Mouse (Mus musculus) embryonic facial prominence, embryonic 11.5 days (tissue): Measurements from ENCODE around the gene Wfdc6a. TPM values are rescaled to one million over a fixed set of nuclear protein-coding genes. Genes with fewer than 3 reads are reported as not detected.
"Not testable (repeated sequence)": the region's sequence is repeated elsewhere in the genome, so short reads cannot be mapped to it uniquely, and the experiment has no call there.

ENCODE experiments used
- ATAC-seq: fragments of 200-750 bp; cut with Nextera tagmentation; replicated peaks from 2 replicates; pipeline ENCODE4 v1.8.0; 2017; ENCODE audit warnings: low read depth; ENCODE audit not compliant: insufficient number of reproducible peaks, low FRiP score, low TSS enrichment
- DNase-seq: peaks from one replicate; pipeline ENCODE4 v3.0.0-alpha.2; 2015; ENCODE audit warnings: low spot score
- H3K27ac ChIP-seq: fragments of 300-500 bp; sonication (generic); replicated peaks from 2 replicates; pipeline ENCODE4 v1.5.1; 2014; ENCODE audit warnings: mild to moderate bottlenecking, low read depth, low read length, control low read depth
- H3K27me3 ChIP-seq: fragments of 300-500 bp; sonication (generic); 2 replicates; pipeline ENCODE4 v1.6.1; 2014; ENCODE audit warnings: mild to moderate bottlenecking, low read length, moderate library complexity, mixed read lengths; ENCODE audit not compliant: control insufficient read depth, insufficient read depth
- H3K36me3 ChIP-seq: fragments of 300-500 bp; sonication (generic); replicated peaks from 2 replicates; pipeline ENCODE4 v1.6.1; 2014; ENCODE audit warnings: low read depth, mild to moderate bottlenecking, low read length, moderate library complexity, mixed read lengths; ENCODE audit not compliant: control insufficient read depth, insufficient read depth
- H3K4me1 ChIP-seq: fragments of 300-500 bp; sonication (generic); 2 replicates; pipeline ENCODE4 v1.6.1; 2014; ENCODE audit warnings: low read length, mixed read lengths; ENCODE audit not compliant: control insufficient read depth, insufficient read depth
- H3K4me2 ChIP-seq: fragments of 300-500 bp; sonication (generic); 2 replicates; pipeline ENCODE4 v1.6.1; 2014; ENCODE audit warnings: low read depth, mild to moderate bottlenecking, control low read depth, low read length, moderate library complexity
- H3K4me3 ChIP-seq: fragments of 300-500 bp; sonication (generic); 2 replicates; pipeline ENCODE4 v1.5.1; 2014; ENCODE audit warnings: low read depth, low read length, control low read depth
- H3K9ac ChIP-seq: fragments of 300-500 bp; sonication (generic); replicated peaks from 2 replicates; pipeline ENCODE4 v1.6.1; 2014; ENCODE audit warnings: mild to moderate bottlenecking, control low read depth, low read length
- H3K9me3 ChIP-seq: fragments of 300-500 bp; sonication (generic); replicated peaks from 2 replicates; pipeline ENCODE4 v1.6.1; 2016; ENCODE audit warnings: mild to moderate bottlenecking, low read length, inconsistent platforms, mixed read lengths; ENCODE audit not compliant: control insufficient read depth
- WGBS: fragments of 180-500 bp; shearing (Covaris S2); extraction: QIAGEN DNeasy Blood & Tissue Kit; methylation state at CpG from one replicate; pipeline ENCODE4 v1.1.7; 2014; 5-methylcytosine and 5-hydroxymethylcytosine counted together
- polyA plus RNA-seq: library from polyadenylated mRNA; unstranded; fragments of >200 nt; fragmentation: Nextera tagmentation; extraction: Ambion mirVana; gene quantifications from 2 replicates; pipeline ENCODE4 v1.2.1, GENCODE M21; 2014

Wfdc6a gene
- polyA plus RNA-seq: not detected in 2 replicates

DNA sequence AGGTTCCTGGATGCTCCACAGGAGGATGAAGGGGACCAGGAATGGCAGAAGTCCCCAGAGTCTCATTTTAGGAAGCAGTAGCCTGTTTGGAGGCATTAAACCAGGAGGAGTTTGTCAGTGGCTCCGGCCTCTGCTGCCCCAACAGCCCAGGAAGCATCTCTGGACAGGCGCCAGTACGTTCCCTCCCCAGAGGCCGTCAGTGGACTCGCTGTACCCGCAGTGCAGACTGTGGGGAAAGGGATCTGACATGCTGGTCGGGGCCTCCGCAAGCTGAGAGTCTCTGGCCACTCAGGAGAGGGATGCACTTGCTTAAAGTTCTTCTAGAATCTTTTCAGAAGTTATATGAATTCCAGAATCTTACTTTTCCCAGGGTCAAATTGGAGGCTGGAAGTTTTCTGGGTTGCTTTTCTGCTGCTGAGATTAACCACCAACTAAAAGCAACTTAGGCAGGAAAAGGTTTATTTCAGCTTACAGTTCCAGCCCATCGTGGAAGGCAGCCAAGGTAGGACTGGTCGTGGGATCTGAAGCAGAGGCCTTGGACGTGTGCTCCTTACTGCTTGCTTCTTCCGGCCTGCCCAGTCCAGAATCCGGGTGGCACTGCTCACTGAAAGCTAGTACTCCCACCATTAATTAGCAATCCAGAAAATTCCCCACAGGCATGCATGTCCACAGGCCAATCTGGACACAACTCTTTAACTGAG is at the start of gene Wfdc6a:
Gene Wfdc6a (minus strand): TSS at position 423 of the 701 bp plus-strand sequence.
- H3K36me3 ChIP-seq, H3K27me3 ChIP-seq, ATAC-seq, H3K9me3 ChIP-seq, H3K4me1 ChIP-seq, H3K27ac ChIP-seq, H3K4me2 ChIP-seq, H3K9ac ChIP-seq, H3K4me3 ChIP-seq, DNase-seq: not testable (repeated sequence)
- WGBS: 67% methylated on average over 13 of the region's 13 CpGs

DNA sequence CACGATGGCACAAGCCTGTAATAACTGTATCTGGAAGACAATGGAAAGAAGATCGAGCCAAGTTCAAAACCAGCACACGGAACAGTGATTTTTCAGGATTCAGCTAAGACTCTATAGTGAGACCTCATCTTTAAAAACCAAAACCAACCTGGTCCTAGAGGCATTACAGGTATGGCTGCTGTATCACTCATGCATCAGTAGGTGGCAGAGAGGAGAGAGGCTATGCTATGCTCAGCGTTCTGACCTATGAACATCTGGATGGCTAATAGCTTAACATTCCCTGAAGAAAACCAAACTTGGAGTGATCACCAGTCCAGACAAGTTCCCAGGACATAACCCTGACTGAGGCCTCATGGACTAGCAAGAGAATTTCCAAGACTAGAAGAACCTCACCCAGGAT is 36.5 kb upstream of the Wfdc6a start:
- Histone ChIP-seq H3K9me3 (no peaks in the 10 kb centered on the region), H3K9ac (no peak overlapping the region), H3K4me1 (no peaks in the 10 kb centered on the region), H3K4me2 (no peak overlapping the region), H3K36me3 (no peaks in the 10 kb centered on the region), H3K4me3 (no peak overlapping the region), H3K27me3 (no peaks in the 10 kb centered on the region), H3K27ac (no peak overlapping the region)
- no peak for ATAC-seq
- 80% methylated on average over 4 of the region's 4 CpGs for WGBS
- DNase-seq: no peak

DNA sequence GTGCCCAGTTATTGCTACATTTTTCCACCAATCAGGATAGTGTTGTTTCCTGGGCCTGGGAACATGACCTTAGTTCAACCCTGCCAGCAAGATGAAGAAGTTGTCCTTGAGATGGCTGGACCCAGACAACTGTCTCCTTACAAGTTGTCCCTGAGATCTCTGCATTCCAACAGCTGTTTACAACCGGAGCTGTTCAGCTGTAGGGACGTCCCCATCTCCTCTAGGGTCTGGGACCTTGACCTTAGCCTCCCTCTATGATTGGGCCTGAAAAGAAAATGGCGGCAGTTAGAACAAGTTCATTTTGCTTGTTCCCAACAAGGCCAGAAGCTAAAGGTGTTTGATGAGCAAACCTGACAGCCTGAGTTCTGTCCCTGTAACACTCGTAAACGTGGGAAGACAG is 33.8 kb upstream of the Wfdc6a start:
- H3K27me3 ChIP-seq: no peaks in the 10 kb centered on the region
- H3K9me3 ChIP-seq: no peaks in the 10 kb centered on the region
- DNase-seq (no peak), ATAC-seq (no peak)
- H3K4me1 ChIP-seq: no peaks in the 10 kb centered on the region
- no peak overlapping the region for H3K4me3 ChIP-seq
- no peak overlapping the region for H3K27ac ChIP-seq
- H3K9ac ChIP-seq: no peak overlapping the region
- no peaks in the 10 kb centered on the region for H3K36me3 ChIP-seq
- WGBS: 57% methylated on average over 5 of the region's 5 CpGs
- no peak overlapping the region for H3K4me2 ChIP-seq

DNA sequence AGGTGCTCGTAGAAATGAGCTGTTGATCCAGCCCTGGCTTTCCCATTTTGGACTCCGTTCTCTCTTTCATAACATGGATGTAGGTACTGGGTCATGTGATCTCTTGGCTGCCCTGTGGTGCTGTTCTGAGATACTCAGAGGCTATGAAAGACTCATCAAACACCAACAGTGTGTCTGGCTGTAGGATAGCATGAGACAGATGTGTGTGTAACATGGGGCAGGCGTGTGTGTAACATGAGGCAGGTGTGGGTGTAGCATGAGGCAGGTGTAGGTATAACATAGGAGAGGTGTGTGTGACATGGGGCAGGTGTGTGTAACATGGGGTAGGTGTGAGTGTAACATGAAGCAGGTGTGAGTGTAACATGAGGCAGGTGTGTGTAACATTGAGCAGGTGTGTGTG is 30.1 kb upstream of the Wfdc6a start:
- H3K4me1 ChIP-seq: no peaks in the 10 kb centered on the region
- H3K9ac ChIP-seq: no peak overlapping the region
- DNase-seq: no peak
- H3K4me3 ChIP-seq: no peak overlapping the region
- no peak for ATAC-seq
- no peaks in the 10 kb centered on the region for H3K36me3 ChIP-seq
- no peak overlapping the region for H3K27ac ChIP-seq
- no peaks in the 10 kb centered on the region for H3K9me3 ChIP-seq
- no peak overlapping the region for H3K4me2 ChIP-seq
- H3K27me3 ChIP-seq: no peaks in the 10 kb centered on the region
- 88% methylated on average over 3 of the region's 3 CpGs for WGBS

DNA sequence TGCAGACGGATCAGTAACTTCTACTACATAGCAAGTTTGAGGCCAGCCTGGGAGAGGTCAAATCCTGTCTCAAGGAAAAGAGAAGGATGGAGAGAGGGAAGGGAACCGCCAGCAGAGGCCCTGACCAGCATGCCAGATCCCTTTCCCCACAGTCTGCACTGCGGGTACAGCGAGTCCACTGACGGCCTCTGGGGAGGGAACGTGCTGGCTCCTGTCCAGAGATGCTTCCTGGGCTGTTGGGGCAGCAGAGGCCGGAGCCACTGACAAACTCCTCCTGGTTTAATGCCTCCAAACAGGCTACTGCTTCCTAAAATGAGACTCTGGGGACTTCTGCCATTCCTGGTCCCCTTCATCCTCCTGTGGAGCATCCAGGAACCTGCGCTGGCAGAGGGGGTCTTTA is 28.2 kb upstream of the Wfdc6a start, which contains the start of the genes Wfdc6b and Wfdc8:
Gene Wfdc6b (plus strand): TSS at position 52 of the 400 bp plus-strand sequence.
Gene Wfdc8 (minus strand): TSS at position 156 of the 400 bp plus-strand sequence.
- not testable (repeated sequence) for H3K9me3 ChIP-seq, H3K4me1 ChIP-seq, H3K4me2 ChIP-seq, DNase-seq, H3K36me3 ChIP-seq, ATAC-seq, H3K27ac ChIP-seq, H3K9ac ChIP-seq, H3K27me3 ChIP-seq, H3K4me3 ChIP-seq
- 63% methylated on average over 8 of the region's 8 CpGs for WGBS

DNA sequence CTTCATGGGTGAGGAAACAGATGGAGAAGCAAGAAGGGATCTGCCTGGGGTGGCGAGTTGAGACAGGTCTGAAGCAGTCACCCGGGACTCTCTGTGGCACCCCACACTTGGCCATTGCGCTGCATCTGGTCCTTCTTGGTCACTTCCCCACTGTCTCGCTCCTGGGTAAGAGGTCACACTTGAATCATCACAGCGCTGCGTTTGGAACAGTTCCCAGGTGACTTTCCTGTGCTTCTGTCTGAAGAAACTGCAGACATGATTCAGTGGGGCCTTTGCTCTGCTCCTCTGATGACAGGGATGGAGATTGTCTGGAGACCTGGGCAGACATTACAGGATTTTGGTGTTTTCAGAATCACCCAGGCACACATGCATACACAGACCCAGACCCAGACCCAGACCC is 23.5 kb upstream of the Wfdc6a start:
- Histone ChIP-seq H3K4me1 (no peaks in the 10 kb centered on the region), H3K36me3 (no peaks in the 10 kb centered on the region), H3K9me3 (no peaks in the 10 kb centered on the region), H3K27me3 (no peaks in the 10 kb centered on the region), H3K4me3 (no peak overlapping the region), H3K9ac (no peak overlapping the region), H3K4me2 (no peak overlapping the region), H3K27ac (no peak overlapping the region)
- ATAC-seq (no peak), DNase-seq (no peak)
- WGBS: 79% methylated on average over 6 of the region's 6 CpGs

DNA sequence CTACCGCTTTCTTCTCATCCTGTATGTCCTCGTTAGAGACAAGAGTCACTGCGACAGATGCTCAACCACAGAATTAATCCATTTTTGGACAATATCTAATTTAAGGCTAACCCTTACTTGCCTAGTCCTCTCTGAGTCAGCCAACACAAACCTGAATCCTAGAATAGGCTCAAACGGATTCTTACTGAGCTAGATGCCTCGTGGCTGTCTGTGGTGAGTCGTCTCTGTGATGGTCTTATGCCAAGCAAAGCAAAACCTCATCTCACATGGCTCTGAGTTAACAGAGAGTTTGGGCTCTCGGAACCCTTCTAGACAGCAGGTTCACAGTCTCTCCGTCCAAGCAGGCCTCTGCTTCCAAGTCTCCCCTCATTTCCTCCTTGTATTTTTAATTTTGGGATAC is 19.2 kb upstream of the Wfdc6a start:
- Histone ChIP-seq H3K27ac (no peak overlapping the region), H3K4me1 (no peaks in the 10 kb centered on the region), H3K9me3 (no peaks in the 10 kb centered on the region), H3K4me2 (no peak overlapping the region), H3K9ac (no peak overlapping the region), H3K4me3 (no peak overlapping the region), H3K36me3 (no peaks in the 10 kb centered on the region), H3K27me3 (no peaks in the 10 kb centered on the region)
- 90% methylated on average over 8 of the region's 8 CpGs for WGBS
- DNase-seq: no peak
- no peak for ATAC-seq

DNA sequence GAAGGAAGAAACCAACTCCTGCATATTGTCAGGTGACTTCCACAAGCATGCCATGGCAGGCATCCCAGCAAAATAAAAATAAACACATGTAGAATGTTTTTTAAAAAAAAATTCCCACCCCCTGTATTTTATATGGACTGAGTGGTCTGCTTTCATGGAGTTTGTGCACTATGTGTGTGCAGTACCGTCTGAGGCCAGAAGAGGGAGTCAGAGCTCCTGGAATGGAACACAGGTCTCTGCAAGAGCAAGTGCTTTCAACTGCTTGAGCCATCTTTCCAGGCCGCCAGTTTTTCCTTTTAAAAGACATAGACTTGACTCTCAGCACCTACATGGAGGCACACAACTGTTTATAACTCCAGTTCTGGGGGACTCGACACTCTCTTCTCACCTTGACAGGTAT is 18.2 kb upstream of the Wfdc6a start:
- Histone ChIP-seq H3K9me3 (no peaks in the 10 kb centered on the region), H3K9ac (no peak overlapping the region), H3K4me2 (no peak overlapping the region), H3K4me3 (no peak overlapping the region), H3K27me3 (no peaks in the 10 kb centered on the region), H3K36me3 (no peaks in the 10 kb centered on the region), H3K4me1 (no peaks in the 10 kb centered on the region), H3K27ac (no peak overlapping the region)
- WGBS: 87% methylated on average over 3 of the region's 3 CpGs
- no peak for DNase-seq
- no peak for ATAC-seq
